ENCODE assay signal across 18 mouse cellular contexts in the genomic region with DNA sequence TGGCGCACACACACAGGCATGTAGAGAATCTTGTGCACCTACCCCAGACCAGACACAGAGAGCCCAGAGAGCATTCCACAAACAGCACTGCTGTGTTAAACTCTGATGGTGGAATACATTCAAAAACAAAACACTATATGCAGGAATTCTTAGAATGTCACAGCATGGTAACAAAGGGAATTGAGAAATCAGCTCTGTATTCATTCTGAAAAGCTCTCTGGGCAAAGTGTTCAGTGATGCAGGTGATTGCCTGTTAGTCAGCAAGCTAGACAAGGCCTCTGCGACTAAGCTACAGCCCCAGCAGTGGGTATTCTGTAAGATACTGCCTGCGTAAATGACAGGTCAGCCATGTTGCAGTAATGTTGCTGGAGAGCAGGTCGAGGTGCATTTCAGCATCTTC.
"Had no signal": no experiment of that assay in that cellular context is flagged by ENCODE, and none has a peak within 500 bp of the region (broad histone marks: within the 10 kb centered on the region; RNA-seq: fewer than 3 reads in every experiment).

No protein-coding gene starts in this region.

- H3K27me3 ChIP-seq: liver, embryonic 15.5 days; lung, embryonic 15.5 days; megakaryocyte, embryonic 14.5 days; midbrain, embryonic 13.5 days; midbrain, embryonic 15.5 days; neural tube, embryonic 12.5 days; stomach, embryonic 15.5 days had no signal

- H3K4me1 ChIP-seq: liver, embryonic 15.5 days; lung, embryonic 15.5 days; megakaryocyte, embryonic 14.5 days; midbrain, embryonic 13.5 days; midbrain, embryonic 15.5 days; neural tube, embryonic 12.5 days; stomach, embryonic 15.5 days had no signal

- ATAC-seq: liver, postnatal 0 days; lung, postnatal 0 days; midbrain, embryonic 13.5 days had no signal

- H3K27ac ChIP-seq: liver, embryonic 15.5 days; lung, embryonic 15.5 days; macrophage; midbrain, embryonic 13.5 days; midbrain, embryonic 15.5 days; neural tube, embryonic 12.5 days; stomach, embryonic 15.5 days; stomach, postnatal 0 days had no signal

- H3K4me3 ChIP-seq: liver, embryonic 15.5 days; lung, embryonic 15.5 days; megakaryocyte, embryonic 14.5 days; midbrain, embryonic 13.5 days; midbrain, embryonic 15.5 days; neural tube, embryonic 12.5 days; stomach, embryonic 15.5 days had no signal

- DNase-seq: liver, postnatal 0 days; lung, adult 2 months; lung, postnatal 14 days; lung, postnatal 36 days; right cerebral cortex, postnatal 14 days; thymus, adult 2 months; thymus, postnatal 25 days; thymus, postnatal 4 days had no signal
